ENCODE assay signal across 9 mouse cellular contexts in the genomic region with DNA sequence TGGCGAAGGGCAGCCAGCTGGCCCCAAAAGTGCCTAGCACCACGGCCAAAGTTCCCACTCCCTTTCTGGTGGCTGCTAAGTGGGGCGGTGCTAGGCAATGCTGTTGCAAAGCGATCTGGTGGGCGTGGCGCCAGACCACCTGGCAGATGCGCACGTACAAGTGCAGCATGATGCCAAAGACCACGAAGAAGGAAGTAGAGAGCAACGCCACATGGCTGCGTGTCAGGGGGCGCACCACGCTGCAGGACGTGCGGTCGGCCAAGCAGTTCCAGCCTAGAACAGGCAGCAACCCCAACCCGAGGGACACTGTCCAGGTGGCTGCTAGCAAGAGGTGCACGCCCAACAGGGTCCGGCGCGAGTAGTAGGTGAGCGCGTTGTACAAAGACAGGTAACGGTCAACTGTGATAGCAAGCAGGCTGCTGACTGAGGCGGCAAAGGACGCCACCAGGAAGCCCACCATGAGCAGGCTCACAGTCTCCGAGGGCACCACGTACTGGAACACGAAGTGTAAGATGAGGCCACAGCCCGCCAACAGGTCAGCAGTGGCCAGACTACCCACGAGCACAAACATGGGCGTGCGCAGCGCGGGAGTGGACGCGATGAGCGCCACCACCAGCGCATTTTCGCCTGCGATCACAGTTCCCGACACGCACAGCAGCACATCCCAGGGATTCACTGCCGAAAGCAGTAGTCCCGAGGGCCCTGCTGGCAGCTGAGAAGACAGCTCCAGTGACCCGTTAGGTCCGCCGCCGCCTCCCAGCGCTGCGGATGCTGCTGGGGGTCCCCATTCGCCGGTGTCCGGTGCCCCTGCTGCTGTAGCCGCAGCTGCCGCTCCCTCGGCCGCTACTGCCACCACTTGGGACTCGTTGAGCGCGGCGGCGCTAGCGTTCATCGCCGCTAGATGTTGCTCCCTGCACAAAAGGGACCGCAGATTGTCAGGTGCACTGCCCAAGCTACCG. TPM values are rescaled to one million over a fixed set of nuclear protein-coding genes. Genes with fewer than 3 reads are reported as not detected.
DNase-seq lines count a peak whose midpoint lies in the region; ATAC-seq and TF ChIP-seq lines count a peak whose summit lies in the region.
"Had no signal": no experiment of that assay in that cellular context is flagged by ENCODE, and none has a peak within 500 bp of the region (broad histone marks: within the 10 kb centered on the region; RNA-seq: fewer than 3 reads in every experiment).

No protein-coding gene starts in this region.

- H3K4me1 ChIP-seq in kidney, embryonic 14.5 days (ENCODE audit: control insufficient read depth, insufficient read depth, low read length): 0 out of 2 replicates have a peak, but pooled peaks cover 2% of the 10 kb centered on the region
- H3K4me1 ChIP-seq in kidney, adult 2 months (ENCODE audit: control insufficient read depth, insufficient read depth, low read length): no peaks in the 10 kb centered on the region

- no peak overlapping the region for H3K27ac ChIP-seq in kidney, embryonic 14.5 days (ENCODE audit: low read depth, low read length)
- no peak overlapping the region for H3K27ac ChIP-seq in kidney, adult 2 months (ENCODE audit: insufficient read depth, low read depth, low read length)

- no peak for DNase-seq in kidney, adult 2 months
- peak; percentile 36 for DNase-seq in cerebellum, adult 8-10 months
- DNase-seq in left cerebral cortex, postnatal 14 days (ENCODE audit: low spot score in 2 of 2): peak; percentile 61 to 72
- peak; percentile 50 for DNase-seq in right cerebral cortex, adult 18-20 months
- DNase-seq in gastrocnemius, adult 18-20 months (ENCODE audit: low spot score): no peak
- no peak for DNase-seq in gastrocnemius, adult 8-10 months (ENCODE audit: low spot score in 2 of 2)

- H3K4me2 ChIP-seq in kidney, embryonic 14.5 days (replicated peaks; ENCODE audit: low read depth, low read length): peak overlapping the region; percentile 30

- peaks cover 32% of the 10 kb centered on the region for H3K27me3 ChIP-seq in kidney, embryonic 14.5 days (ENCODE audit: control insufficient read depth, insufficient read depth, low read length)
- no peaks in the 10 kb centered on the region; the same call in 1 of the 2 replicates for H3K27me3 ChIP-seq in kidney, adult 2 months (replicated peaks; ENCODE audit: control insufficient read depth, insufficient read depth, low read length)

- TF ChIP-seq POLR2A in kidney, adult 2 months (IDR thresholded peaks at IDR 0.05; ENCODE audit: low read depth, low read length): no peak

- no peak for ATAC-seq in kidney, embryonic 14.5 days (ENCODE audit: low FRiP score, low TSS enrichment)
- ATAC-seq in frontal cortex, adult (ENCODE audit: low TSS enrichment): peak; percentile 89

- no peaks in the 10 kb centered on the region for H3K9me3 ChIP-seq in kidney, embryonic 14.5 days (ENCODE audit: control insufficient read depth, low read length)

- H3K36me3 ChIP-seq in kidney, embryonic 14.5 days (ENCODE audit: control insufficient read depth, insufficient read depth, low read length): no peaks in the 10 kb centered on the region
- no peaks in the 10 kb centered on the region for H3K36me3 ChIP-seq in kidney, adult 2 months (ENCODE audit: control insufficient read depth, insufficient read depth, low read length)

- no peak for TF ChIP-seq CTCF in kidney, adult 2 months (conservative IDR thresholded peaks at IDR 0.05; ENCODE audit: insufficient read depth, insufficient read length, low read depth, low read length)

- peak overlapping the region; percentile 9; the same call in 1 of the 2 replicates for H3K4me3 ChIP-seq in kidney, embryonic 14.5 days (ENCODE audit: low read length)
- no peak overlapping the region for H3K4me3 ChIP-seq in kidney, adult 2 months (ENCODE audit: insufficient read depth, low read depth, low read length)

- H3K9ac ChIP-seq in kidney, embryonic 14.5 days (ENCODE audit: low read depth, low read length): no peak overlapping the region

- intact Hi-C loops in left cerebral cortex, postnatal 14 days (cut with DNase I): loop anchor here (5.0 to 10.0 kb wide), 2 partner anchors 76 to 214 kb away; no protein-coding TSS in a partner anchor

- WGBS in kidney, embryonic 14.5 days: 3% methylated on average over 68 of the region's 68 CpGs
- WGBS in kidney, adult 2 months: 3% methylated on average over 68 of the region's 68 CpGs

RNA-seq across cellular contexts. Expression of gene Gpr6, which starts 1.1 kb away (rescaled TPM):
- not detected in 2 replicates for polyA plus RNA-seq in kidney, embryonic 14.5 days (2014; fragmentation: Nextera tagmentation; extraction: Ambion mirVana)
- polyA plus RNA-seq in kidney, adult 2 months (2012; rRNA removed): not detected in 2 replicates
- total RNA-seq in left cerebral cortex, postnatal 14 days (2021): 10 to 100 TPM; 10.1 to 11.2 TPM
- not detected for total RNA-seq in gastrocnemius, adult 18-20 months (2021)
- total RNA-seq in gastrocnemius, adult 8-10 months (2022): not detected
- total RNA-seq: neutrophil, adult 5-6 weeks had no signal

Comparison
In these comparisons a context has a peak if more than half of its experiments do, and no peak if none do; other contexts are left out.
1. DNase-seq: peak in cerebellum, adult 8-10 months (single experiment), left cerebral cortex, postnatal 14 days (2 of 2) and right cerebral cortex, adult 18-20 months (single experiment); none in kidney, adult 2 months (single experiment), gastrocnemius, adult 18-20 months (single experiment) and gastrocnemius, adult 8-10 months (0 of 2).
2. RNA of gene Gpr6, which starts 1.1 kb away (total RNA-seq): 10.1 to 11.2 TPM in left cerebral cortex, postnatal 14 days; not detected in gastrocnemius, adult 18-20 months and not detected in gastrocnemius, adult 8-10 months; every median in the first group is over 10 times any median in the second.